Mouse (Mus musculus): ENCODE measurements around the gene A630001G21Rik.

- TF ChIP-seq POLR2A (IDR thresholded peaks at IDR 0.05; ENCODE audit: control insufficient read depth, low read depth, low read length) (no peak), CTCF (IDR thresholded peaks at IDR 0.05; ENCODE audit: control insufficient read depth, insufficient read depth, insufficient replicate concordance, low read depth, low read length) (no peak)
Measured at GRCm38 (mm10) chr1:85749829-85750228, 28.6 kb downstream of the A630001G21Rik start.
